Comparison of ENCODE assay signal across 8 mouse cellular contexts in the genomic region with DNA sequence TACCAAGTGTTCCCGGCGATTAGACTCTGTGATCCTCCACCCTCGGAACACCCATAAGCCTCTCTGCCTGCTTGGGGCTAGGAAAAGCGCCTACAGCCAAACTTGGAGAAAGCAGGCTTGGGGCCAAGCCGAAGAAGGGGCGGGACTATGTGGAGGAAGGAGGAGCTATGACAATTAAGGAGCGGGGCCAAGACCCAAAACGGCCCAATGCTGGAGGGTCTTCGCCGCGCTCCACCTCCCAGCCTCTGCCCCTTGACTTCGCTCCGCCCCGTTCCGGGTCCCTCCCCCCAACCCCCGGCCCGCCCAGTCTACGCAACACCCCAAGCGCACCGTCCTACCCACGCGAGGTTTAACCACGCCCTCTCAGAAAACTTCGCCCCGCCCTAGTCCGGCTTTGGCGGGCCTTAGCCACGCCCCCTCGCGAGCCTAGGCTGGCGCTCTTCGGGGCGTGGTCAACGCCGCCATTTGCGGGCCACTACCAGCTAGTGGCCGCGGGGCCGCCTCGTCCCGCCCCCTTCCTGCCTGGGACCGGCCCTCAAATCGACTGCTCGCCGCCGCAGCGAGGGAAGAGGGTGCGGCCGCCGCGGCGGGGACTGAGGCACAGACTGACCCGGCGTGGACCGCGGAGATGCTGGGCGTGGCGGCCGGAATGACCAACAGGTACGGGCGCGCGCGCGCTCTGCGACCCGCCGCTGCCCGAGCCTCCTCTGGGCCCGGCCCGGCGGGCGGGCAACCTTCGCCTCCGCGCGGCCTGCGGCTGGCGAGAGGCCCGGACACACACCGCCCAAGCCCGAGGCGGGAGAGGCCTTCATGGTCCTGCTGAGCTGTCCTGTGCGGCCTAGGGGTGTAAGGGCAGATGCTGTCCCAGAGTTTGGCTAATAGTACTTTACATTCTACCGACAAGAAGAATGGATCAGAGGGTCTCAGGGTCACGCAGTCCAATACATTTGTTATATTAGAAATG. TPM values are rescaled to one million over a fixed set of nuclear protein-coding genes. Genes with fewer than 3 reads are reported as not detected.
DNase-seq lines count a peak whose midpoint lies in the region; ATAC-seq lines count a peak whose summit lies in the region.

TSS of gene Lims1 (plus strand) at position 439 of the 964 bp plus-strand sequence.

- H3K4me2 ChIP-seq in hindbrain, embryonic 14.5 days (replicated peaks) = peak within 1 kb of the TSS; percentile 61

- WGBS in hindbrain, embryonic 14.5 days = under 1% methylated on average over 83 of the region's 86 CpGs

- H3K4me1 ChIP-seq in hindbrain, embryonic 14.5 days (replicated peaks; ENCODE audit: control insufficient read depth, insufficient read depth, low read length) = peaks cover 30% of the 10 kb centered on the region

- H3K27me3 ChIP-seq in hindbrain, embryonic 14.5 days (ENCODE audit: control insufficient read depth, insufficient read depth, low read length) = no peaks in the 10 kb centered on the region

- H3K9ac ChIP-seq in hindbrain, embryonic 14.5 days = peak within 1 kb of the TSS; percentile 90

- peak; percentile 98 for ATAC-seq in hindbrain, embryonic 14.5 days (ENCODE audit: low FRiP score)

- H3K9me3 ChIP-seq in hindbrain, embryonic 14.5 days (ENCODE audit: control insufficient read depth, low read length) = no peaks in the 10 kb centered on the region

- no peaks in the 10 kb centered on the region for H3K36me3 ChIP-seq in hindbrain, embryonic 14.5 days (replicated peaks; ENCODE audit: control insufficient read depth, insufficient read depth)

- peak within 1 kb of the TSS; percentile 84 for H3K27ac ChIP-seq in hindbrain, embryonic 14.5 days

- H3K4me3 ChIP-seq in hindbrain, embryonic 14.5 days (replicated peaks; ENCODE audit: low read length) = peak within 1 kb of the TSS; percentile 94

- peak; percentile 99 for DNase-seq in R1 (ENCODE audit: low read depth, low spot score)
- peak; percentile 97 to 99 for DNase-seq in cerebellum, postnatal 25 days
- peak; percentile 82 to 93 for DNase-seq in frontal cortex, postnatal 25 days (ENCODE audit: low spot score in 2 of 2)
- peak; percentile 98 for DNase-seq in hindbrain, embryonic 14.5 days (ENCODE audit: low spot score)
- DNase-seq in layer of hippocampus, postnatal 36 days = peak; percentile 94 to 95
- DNase-seq in lung, postnatal 36 days = peak; percentile 99
- DNase-seq in retina, postnatal 1 day = peak; percentile 99
- peak; percentile 95 to 97 for DNase-seq in urinary bladder, adult 18-20 months (ENCODE audit: low spot score in 2 of 2)

RNA-seq across cellular contexts. Expression of gene Lims1, which starts in this region (rescaled TPM):
- 57.2 and 59.8 TPM in 2 replicates for polyA plus RNA-seq in hindbrain, embryonic 14.5 days (2014; fragmentation: Nextera tagmentation; extraction: Ambion mirVana)
- total RNA-seq in layer of hippocampus, postnatal 36 days (2021) = 10 to 100 TPM; 23.3 to 24.4 TPM

Comparison
In these comparisons a context has a peak if more than half of its experiments do, and no peak if none do; other contexts are left out.
1. Peak in every context shown above with its lines: DNase-seq, ATAC-seq, H3K4me3 ChIP-seq and H3K27ac ChIP-seq.